Mouse (Mus musculus): Measurements from ENCODE around the gene Junb. TPM values are rescaled to one million over a fixed set of nuclear protein-coding genes. Genes with fewer than 3 reads are reported as not detected.
A peak's percentile ranks its signal among the peaks of the same experiment; 100 is the strongest.

Gene Junb
- total and polyA plus RNA-seq, 3 experiments = 41.6 to 72.7 TPM; not detected in 1

DNA sequence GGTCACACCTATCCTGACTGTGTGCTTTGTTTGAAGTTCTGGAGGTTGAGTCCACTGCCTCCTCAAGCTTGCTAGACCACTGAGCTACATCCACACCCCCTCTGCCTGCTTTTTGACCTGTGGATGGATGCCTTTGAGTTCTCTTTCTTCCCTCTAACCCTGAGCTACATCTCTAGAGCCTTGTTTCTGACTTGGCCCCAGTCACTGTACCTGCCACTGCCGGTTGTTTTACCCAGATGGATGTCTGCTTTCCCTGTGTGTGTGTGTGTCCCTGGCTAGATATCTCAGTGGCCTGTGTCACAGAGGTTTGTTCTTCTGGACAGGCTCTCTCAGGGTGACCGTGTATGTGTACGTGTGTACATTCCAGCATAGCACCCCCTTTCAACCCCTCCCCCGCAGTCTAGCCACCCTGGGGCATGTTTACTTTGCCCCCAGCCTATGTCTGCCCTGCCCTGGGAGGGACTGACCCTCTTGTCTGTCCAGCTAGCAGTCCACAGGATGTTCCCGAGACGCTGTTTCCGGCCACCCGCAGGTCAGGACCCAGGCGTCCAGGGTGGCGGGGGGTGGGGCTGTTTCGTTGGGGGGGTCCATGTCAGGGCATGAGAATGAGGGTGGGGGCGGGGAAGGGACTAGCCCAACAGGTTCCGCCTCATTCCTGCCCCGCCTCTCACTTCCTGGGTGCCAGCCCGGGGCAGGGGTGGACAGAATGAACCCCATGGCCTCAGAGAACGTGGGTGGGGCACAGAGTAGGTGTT, 6.0 kb upstream of the Junb start:
- no peak for TF ChIP-seq MYC (IDR thresholded peaks at IDR 0.05; ENCODE audit: low read depth, low read length)
- no peak for TF ChIP-seq RCOR1 (IDR thresholded peaks at IDR 0.05; ENCODE audit: low read depth, low read length)
- no peak for TF ChIP-seq KAT2A (conservative IDR thresholded peaks at IDR 0.05; ENCODE audit: low read depth, low read length)
- 0 out of 4 replicates have a peak, but pooled peaks of 1 of the 2 experiments have one; percentile 26 for TF ChIP-seq POLR2A (IDR thresholded peaks at IDR 0.05; ENCODE audit: control insufficient read depth in 1 of 2, insufficient read depth in 1 of 2, low read depth in 1 of 2, low read length in 2 of 2, poor library complexity in 1 of 2)
- no peak for TF ChIP-seq CHD2 (IDR thresholded peaks at IDR 0.05; ENCODE audit: low read length)
- TF ChIP-seq SMC3 (IDR thresholded peaks at IDR 0.05; ENCODE audit: low read depth, low read length) = no peak
- H3K27ac ChIP-seq (ENCODE audit: control insufficient read depth, low read depth, low read length) = peak overlapping the region; percentile 91
- no peaks in the 10 kb centered on the region for H3K27me3 ChIP-seq (ENCODE audit: control insufficient read depth in 1 of 2, insufficient read depth in 2 of 2, low read length in 2 of 2)
- H3K4me1 ChIP-seq (ENCODE audit: control insufficient read depth in 1 of 2, insufficient read depth in 2 of 2, low read length in 2 of 2) = peaks cover 11 to 61% of the 10 kb centered on the region in 2 experiments
- H3K79me2 ChIP-seq (ENCODE audit: control insufficient read depth, insufficient read depth, low read length, poor library complexity) = peaks cover 6% of the 10 kb centered on the region; the same call in 1 of the 2 replicates
- H3K36me3 ChIP-seq (ENCODE audit: control insufficient read depth in 1 of 2, insufficient read depth in 2 of 2, low read length in 2 of 2) = peaks cover 0 to 50% of the 10 kb centered on the region in 2 experiments; a peak in 2 of 4 replicates
- no peaks in the 10 kb centered on the region for H3K9me3 ChIP-seq (replicated peaks; ENCODE audit: insufficient read depth, low read length)
- DNase-seq (ENCODE audit: low read depth, low spot score) = no peak
- peak overlapping the region; percentile 88 for H3K9ac ChIP-seq (ENCODE audit: control insufficient read depth, low read depth, low read length, poor library complexity, severe bottlenecking)
- peak overlapping the region in 1 of 2 experiments; percentile 65; a peak in 2 of 4 replicates for H3K4me3 ChIP-seq (ENCODE audit: control insufficient read depth in 1 of 2, insufficient read depth in 1 of 2, low read depth in 2 of 2, low read length in 2 of 2)

DNA sequence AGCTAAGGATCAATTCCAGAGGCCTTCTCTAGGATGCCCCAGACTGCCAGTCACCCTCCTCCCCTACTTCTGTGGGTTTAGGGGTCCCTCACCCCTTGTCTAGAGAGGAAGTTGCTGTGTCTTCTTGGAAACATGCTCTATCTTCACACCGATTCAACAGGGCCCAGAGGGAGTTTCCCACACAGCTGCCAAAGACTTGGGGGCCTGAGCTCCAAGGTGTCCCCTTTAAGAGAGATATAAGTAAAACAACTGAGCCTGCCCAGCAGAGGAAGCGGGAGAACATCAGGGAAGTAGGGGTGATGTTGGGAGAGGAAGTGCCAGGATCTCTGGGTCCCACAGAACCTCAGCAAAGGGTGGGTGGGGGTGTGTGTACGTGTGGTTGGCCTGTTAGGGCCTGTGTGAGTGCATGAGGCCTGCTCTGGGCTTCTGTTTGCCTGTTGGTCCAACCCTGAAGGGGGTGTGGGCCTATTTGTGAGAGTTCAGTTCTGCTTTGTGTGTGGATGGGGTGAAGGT, 4.0 kb upstream of the Junb start:
- TF ChIP-seq TBP (IDR thresholded peaks at IDR 0.05; ENCODE audit: low read depth, low read length) (0 out of 2 replicates have a peak, but pooled peaks have one; percentile 10), TAL1 (IDR thresholded peaks at IDR 0.05; ENCODE audit: low read length) (peak; percentile 32; the same call in 1 of the 2 replicates), MYC (IDR thresholded peaks at IDR 0.05; ENCODE audit: low read depth, low read length) (peak; percentile 64; the same call in 1 of the 2 replicates), NELFE (IDR thresholded peaks at IDR 0.05; ENCODE audit: low read depth, low read length) (no peak), ZC3H11A (IDR thresholded peaks at IDR 0.05; ENCODE audit: low read depth, low read length) (no peak), HCFC1 (IDR thresholded peaks at IDR 0.05; ENCODE audit: low read depth, low read length) (peak; percentile 23; the same call in 1 of the 2 replicates), RCOR1 (IDR thresholded peaks at IDR 0.05; ENCODE audit: low read depth, low read length) (no peak), RAD21 (IDR thresholded peaks at IDR 0.05; ENCODE audit: low read depth, low read length) (no peak), POLR2A (IDR thresholded peaks at IDR 0.05; ENCODE audit: control insufficient read depth in 1 of 2, insufficient read depth in 1 of 2, low read depth in 1 of 2, low read length in 2 of 2, poor library complexity in 1 of 2) (peak in 1 of 2 experiments; percentile 40; a peak in 1 of 4 replicates), TCF12 (IDR thresholded peaks at IDR 0.05; ENCODE audit: low read depth, low read length) (peak; percentile 24; the same call in 1 of the 2 replicates), POLR2AphosphoS2 (IDR thresholded peaks at IDR 0.05; ENCODE audit: low read length) (no peak), MAFK (IDR thresholded peaks at IDR 0.05; ENCODE audit: borderline replicate concordance, low read depth, low read length) (no peak), SMC3 (IDR thresholded peaks at IDR 0.05; ENCODE audit: low read depth, low read length) (no peak), EP300 (IDR thresholded peaks at IDR 0.05; ENCODE audit: low read depth in 1 of 2, low read length in 2 of 2) (peak in 1 of 2 experiments; percentile 24; a peak in 1 of 4 replicates), GABPA (IDR thresholded peaks at IDR 0.05; ENCODE audit: low read depth, low read length) (no peak), MEF2A (IDR thresholded peaks at IDR 0.05; ENCODE audit: extremely low read depth, insufficient replicate concordance, low read depth, low read length, poor library complexity, severe bottlenecking) (no peak), SIN3A (IDR thresholded peaks at IDR 0.05; ENCODE audit: low read length) (peak; percentile 50; the same call in 1 of the 2 replicates), MAZ (IDR thresholded peaks at IDR 0.05; ENCODE audit: low read depth, low read length) (0 out of 2 replicates have a peak, but pooled peaks have one; percentile 64), ZMIZ1 (IDR thresholded peaks at IDR 0.05; ENCODE audit: low read depth, low read length) (no peak), BHLHE40 (IDR thresholded peaks at IDR 0.05; ENCODE audit: borderline replicate concordance, low read depth, low read length) (0 out of 2 replicates have a peak, but pooled peaks have one; percentile 13)
- H3K36me3 ChIP-seq (ENCODE audit: control insufficient read depth in 1 of 2, insufficient read depth in 2 of 2, low read length in 2 of 2) = peaks cover 0 to 48% of the 10 kb centered on the region in 2 experiments; a peak in 2 of 4 replicates
- peaks cover 16% of the 10 kb centered on the region for H3K79me2 ChIP-seq (ENCODE audit: control insufficient read depth, insufficient read depth, low read length, poor library complexity)
- H3K9ac ChIP-seq (ENCODE audit: control insufficient read depth, low read depth, low read length, poor library complexity, severe bottlenecking) = peak overlapping the region; percentile 83
- H3K4me3 ChIP-seq (ENCODE audit: control insufficient read depth in 1 of 2, insufficient read depth in 1 of 2, low read depth in 2 of 2, low read length in 2 of 2) = no peak overlapping the region
- H3K4me1 ChIP-seq (ENCODE audit: control insufficient read depth in 1 of 2, insufficient read depth in 2 of 2, low read length in 2 of 2) = peaks cover 11 to 63% of the 10 kb centered on the region in 2 experiments
- H3K27ac ChIP-seq (ENCODE audit: control insufficient read depth, low read depth, low read length) = peak overlapping the region; percentile 99
- no peaks in the 10 kb centered on the region for H3K27me3 ChIP-seq (ENCODE audit: control insufficient read depth in 1 of 2, insufficient read depth in 2 of 2, low read length in 2 of 2)
- DNase-seq (ENCODE audit: low read depth, low spot score) = peak; percentile 84
- H3K9me3 ChIP-seq (replicated peaks; ENCODE audit: insufficient read depth, low read length) = no peaks in the 10 kb centered on the region
